Mouse (Mus musculus): Measurements from ENCODE around the gene Spata25. TPM values are rescaled to one million over a fixed set of nuclear protein-coding genes. Genes with fewer than 3 reads are reported as not detected.

The Spata25 gene
- polyA plus RNA-seq, 1 experiment from 2014 or later, result not detected

DNA sequence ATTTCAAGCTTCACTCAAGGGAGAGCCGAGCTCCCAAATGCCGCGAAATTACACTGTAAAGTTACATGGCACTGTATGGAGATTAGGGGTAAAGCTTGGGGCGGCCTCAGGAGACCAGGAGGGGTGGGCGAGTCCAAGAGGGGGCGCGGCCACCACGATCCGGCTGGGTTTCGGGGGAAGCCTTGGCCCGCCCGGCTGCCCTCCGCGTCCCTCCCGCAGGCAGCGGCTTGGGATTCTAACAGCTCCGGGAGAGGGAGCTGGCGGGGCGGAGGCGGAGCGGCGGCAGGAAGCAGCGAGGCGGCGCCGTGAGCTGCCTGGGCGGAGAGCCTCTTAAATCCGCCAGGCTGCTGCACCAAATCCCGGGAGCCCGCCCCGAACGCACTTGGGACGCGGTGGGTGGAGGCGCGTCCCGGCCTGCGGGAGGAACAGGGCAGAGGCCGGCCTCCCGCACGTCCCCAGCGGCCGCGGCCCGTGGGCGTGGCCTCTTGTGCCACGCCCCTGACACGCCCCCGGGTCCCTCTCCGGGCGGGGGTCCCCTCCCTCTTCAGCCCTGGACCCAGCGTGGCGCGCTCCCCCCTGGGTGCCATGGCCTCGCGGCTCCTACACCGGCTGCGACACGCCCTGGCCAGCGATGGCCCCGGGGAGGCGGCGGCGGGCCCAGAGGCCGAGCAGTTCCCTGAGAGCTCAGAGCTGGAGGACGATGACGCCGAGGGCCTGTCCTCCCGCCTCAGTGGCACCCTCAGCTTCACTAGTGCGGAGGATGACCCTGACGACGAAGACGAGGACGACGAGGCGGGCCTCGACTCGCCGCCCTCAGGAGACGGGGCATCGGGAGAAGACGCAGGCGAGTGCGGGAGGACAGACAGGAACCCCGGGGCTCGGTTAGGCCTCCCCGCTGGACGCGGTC lies 42.6 kb downstream of the Spata25 start, which contains the start of gene Snx21:
TSS of gene Snx21 (plus strand) at position 343 of the 907 bp plus-strand sequence.
- H3K4me3 ChIP-seq (ENCODE audit: low read length), result peak within 1 kb of the TSS; percentile 73
- peak within 1 kb of the TSS; percentile 96 for H3K27ac ChIP-seq (ENCODE audit: low read length)
- peaks cover 26% of the 10 kb centered on the region for H3K4me1 ChIP-seq (ENCODE audit: control insufficient read depth, insufficient read depth, low read length)
- H3K9ac ChIP-seq (ENCODE audit: low read length), result peak within 1 kb of the TSS; percentile 90
- peak; percentile 96 for ATAC-seq (replicated peaks; ENCODE audit: extremely low read depth, insufficient read depth, low FRiP score)
- no peaks in the 10 kb centered on the region for H3K27me3 ChIP-seq (ENCODE audit: control insufficient read depth, insufficient read depth, low read length)
- under 1% methylated on average over 84 of the region's 89 CpGs for WGBS
- H3K4me2 ChIP-seq (ENCODE audit: low read depth, low read length), result peak within 1 kb of the TSS; percentile 73
- peaks cover 2% of the 10 kb centered on the region; the same call in 1 of the 2 replicates for H3K36me3 ChIP-seq (ENCODE audit: control insufficient read depth, insufficient read depth)
- H3K9me3 ChIP-seq (replicated peaks; ENCODE audit: control insufficient read depth, low read length), result no peaks in the 10 kb centered on the region

DNA sequence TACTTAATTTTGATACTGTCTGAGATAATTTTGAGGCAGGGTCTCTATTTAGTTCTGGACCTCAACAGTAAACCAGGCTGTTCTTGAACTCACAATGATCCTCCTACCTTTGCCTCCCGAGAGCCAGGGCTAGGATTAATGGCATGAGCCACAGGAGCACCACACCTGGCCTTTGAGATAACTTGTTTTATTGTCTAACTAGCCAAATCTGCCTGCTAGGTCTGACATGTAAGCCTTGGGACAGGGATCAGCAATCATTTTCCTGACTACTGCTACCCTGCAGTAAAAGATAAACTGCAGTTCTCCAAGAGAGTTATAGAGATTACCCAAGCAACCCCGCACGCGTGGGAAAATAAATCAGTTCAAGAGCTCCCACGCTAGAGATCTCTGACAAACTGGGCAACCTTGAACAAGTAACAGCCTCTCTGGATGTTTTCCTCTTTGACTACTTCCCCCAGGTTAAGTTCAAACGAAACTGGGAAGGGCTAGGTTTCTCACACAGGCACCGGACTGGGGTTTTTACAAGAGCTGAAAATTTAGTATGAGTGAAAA lies 43.4 kb downstream of the Spata25 start:
- peaks cover 26% of the 10 kb centered on the region for H3K4me1 ChIP-seq (ENCODE audit: control insufficient read depth, insufficient read depth, low read length)
- peaks cover 2% of the 10 kb centered on the region; the same call in 1 of the 2 replicates for H3K36me3 ChIP-seq (ENCODE audit: control insufficient read depth, insufficient read depth)
- H3K4me3 ChIP-seq (ENCODE audit: low read length), result peak overlapping the region; percentile 73
- WGBS, result 5% methylated on average over 7 of the region's 7 CpGs
- H3K27me3 ChIP-seq (ENCODE audit: control insufficient read depth, insufficient read depth, low read length), result no peaks in the 10 kb centered on the region
- no peak for ATAC-seq (replicated peaks; ENCODE audit: extremely low read depth, insufficient read depth, low FRiP score)
- peak overlapping the region; percentile 90 for H3K9ac ChIP-seq (ENCODE audit: low read length)
- H3K9me3 ChIP-seq (replicated peaks; ENCODE audit: control insufficient read depth, low read length), result no peaks in the 10 kb centered on the region
- peak overlapping the region; percentile 73 for H3K4me2 ChIP-seq (ENCODE audit: low read depth, low read length)
- peak overlapping the region; percentile 96 for H3K27ac ChIP-seq (ENCODE audit: low read length)

DNA sequence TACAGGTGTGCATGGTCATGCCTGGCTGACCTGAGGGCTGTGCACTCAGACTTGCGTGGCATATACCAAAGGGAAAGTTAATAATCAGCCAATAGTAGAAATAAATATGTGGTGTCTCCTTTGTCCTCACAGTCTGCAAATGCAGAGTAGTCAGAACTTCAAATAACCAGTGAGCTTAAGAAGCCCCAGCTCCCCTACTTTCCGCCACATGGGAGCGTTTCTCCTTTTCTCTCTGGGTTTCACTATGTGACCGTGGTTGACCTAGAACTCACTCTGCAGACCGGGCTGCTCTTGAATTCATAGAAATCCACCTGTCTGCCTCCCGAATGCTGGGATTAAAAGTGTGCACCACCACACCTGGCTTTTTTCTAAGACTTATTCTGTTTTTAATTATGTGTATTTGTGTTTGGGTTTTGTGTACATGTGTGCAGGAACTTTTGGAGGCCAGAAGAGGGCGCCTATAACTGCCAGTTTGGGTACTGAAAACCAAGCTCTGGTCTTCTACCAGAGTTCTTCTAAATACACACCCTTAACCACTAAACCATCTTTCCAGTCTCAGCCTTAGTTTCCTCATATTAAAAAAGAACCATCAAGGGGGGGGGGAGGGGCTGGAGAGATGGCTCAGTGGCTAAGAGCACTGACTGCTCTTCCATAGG lies 44.3 kb downstream of the Spata25 start:
- peaks cover 26% of the 10 kb centered on the region for H3K4me1 ChIP-seq (ENCODE audit: control insufficient read depth, insufficient read depth, low read length)
- WGBS, result 73% methylated on average over 7 of the region's 7 CpGs
- H3K36me3 ChIP-seq (ENCODE audit: control insufficient read depth, insufficient read depth), result peaks cover 2% of the 10 kb centered on the region; the same call in 1 of the 2 replicates
- H3K27me3 ChIP-seq (ENCODE audit: control insufficient read depth, insufficient read depth, low read length), result no peaks in the 10 kb centered on the region
- H3K4me3 ChIP-seq (ENCODE audit: low read length), result no peak overlapping the region
- H3K9ac ChIP-seq (ENCODE audit: low read length), result no peak overlapping the region
- no peaks in the 10 kb centered on the region for H3K9me3 ChIP-seq (replicated peaks; ENCODE audit: control insufficient read depth, low read length)
- no peak overlapping the region for H3K4me2 ChIP-seq (ENCODE audit: low read depth, low read length)
- H3K27ac ChIP-seq (ENCODE audit: low read length), result no peak overlapping the region
- no peak for ATAC-seq (replicated peaks; ENCODE audit: extremely low read depth, insufficient read depth, low FRiP score)

DNA sequence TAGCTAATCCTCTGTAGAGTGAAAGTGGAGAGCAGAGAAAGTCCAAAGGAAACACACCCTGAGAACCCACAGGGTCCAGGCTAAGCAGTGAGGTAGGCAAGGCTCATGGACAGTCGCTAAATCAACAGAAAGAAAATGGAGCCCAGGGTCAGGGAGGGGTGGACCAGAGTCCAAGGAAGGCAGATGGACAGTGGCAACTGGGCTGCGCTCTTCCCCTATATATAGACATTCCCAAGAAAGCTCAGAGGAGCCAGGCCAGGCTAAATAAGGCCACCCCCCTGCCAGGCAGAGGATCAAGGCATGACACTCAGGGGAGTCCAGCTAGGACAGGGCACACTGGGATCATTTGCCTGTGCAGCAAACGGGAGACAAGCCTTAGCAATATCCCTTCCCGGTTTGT lies 46.5 kb downstream of the Spata25 start:
- Histone ChIP-seq H3K9ac (ENCODE audit: low read length) (no peak overlapping the region), H3K27me3 (ENCODE audit: control insufficient read depth, insufficient read depth, low read length) (no peaks in the 10 kb centered on the region), H3K4me3 (ENCODE audit: low read length) (no peak overlapping the region), H3K36me3 (ENCODE audit: control insufficient read depth, insufficient read depth) (no peaks in the 10 kb centered on the region), H3K4me1 (ENCODE audit: control insufficient read depth, insufficient read depth, low read length) (peaks cover 9% of the 10 kb centered on the region), H3K27ac (ENCODE audit: low read length) (no peak overlapping the region), H3K9me3 (replicated peaks; ENCODE audit: control insufficient read depth, low read length) (no peaks in the 10 kb centered on the region), H3K4me2 (ENCODE audit: low read depth, low read length) (no peak overlapping the region)
- no peak for ATAC-seq (replicated peaks; ENCODE audit: extremely low read depth, insufficient read depth, low FRiP score)
- WGBS, result 62% methylated on average over 4 of the region's 4 CpGs

DNA sequence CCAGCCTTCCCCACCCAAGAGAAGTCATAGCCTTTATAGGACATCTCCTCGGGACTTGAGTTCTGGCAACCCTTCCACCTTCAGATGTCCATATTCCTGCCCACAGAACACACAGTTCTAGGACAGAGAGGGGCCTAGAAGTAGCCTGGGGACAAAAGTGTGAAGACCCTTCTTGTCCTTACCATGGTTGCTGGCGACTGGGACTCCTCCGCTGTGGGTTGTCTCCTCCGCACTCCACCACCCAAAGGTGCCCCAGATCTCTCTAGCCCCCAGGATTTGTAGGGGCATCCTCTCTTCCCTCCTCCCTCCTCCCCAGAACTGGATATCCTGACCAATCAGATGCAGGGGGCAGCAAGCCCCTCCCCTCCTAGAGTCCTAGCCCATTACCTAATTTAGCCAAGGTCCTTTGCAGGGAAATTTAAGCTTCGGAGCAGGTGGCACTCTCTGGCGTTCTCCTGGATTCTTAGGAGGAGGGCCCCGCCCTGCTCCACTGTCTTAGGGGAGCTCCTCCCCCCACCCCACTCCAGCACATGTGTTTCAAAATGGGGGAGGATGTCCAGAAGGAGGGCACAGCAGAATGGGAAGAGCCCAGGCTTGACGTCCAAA lies 48.8 kb downstream of the Spata25 start, which contains the start of gene Tnnc2:
TSS of gene Tnnc2 (minus strand) at position 487 of the 606 bp plus-strand sequence.
- 68% methylated on average over 8 of the region's 8 CpGs for WGBS
- Histone ChIP-seq H3K9ac (ENCODE audit: low read length) (no peak within 1 kb of the TSS), H3K27me3 (ENCODE audit: control insufficient read depth, insufficient read depth, low read length) (no peaks in the 10 kb centered on the region), H3K27ac (ENCODE audit: low read length) (no peak within 1 kb of the TSS), H3K9me3 (replicated peaks; ENCODE audit: control insufficient read depth, low read length) (no peaks in the 10 kb centered on the region), H3K4me2 (ENCODE audit: low read depth, low read length) (no peak within 1 kb of the TSS), H3K4me1 (ENCODE audit: control insufficient read depth, insufficient read depth, low read length) (peaks cover 1% of the 10 kb centered on the region), H3K4me3 (ENCODE audit: low read length) (no peak within 1 kb of the TSS), H3K36me3 (ENCODE audit: control insufficient read depth, insufficient read depth) (no peaks in the 10 kb centered on the region)
- ATAC-seq (replicated peaks; ENCODE audit: extremely low read depth, insufficient read depth, low FRiP score), result no peak

DNA sequence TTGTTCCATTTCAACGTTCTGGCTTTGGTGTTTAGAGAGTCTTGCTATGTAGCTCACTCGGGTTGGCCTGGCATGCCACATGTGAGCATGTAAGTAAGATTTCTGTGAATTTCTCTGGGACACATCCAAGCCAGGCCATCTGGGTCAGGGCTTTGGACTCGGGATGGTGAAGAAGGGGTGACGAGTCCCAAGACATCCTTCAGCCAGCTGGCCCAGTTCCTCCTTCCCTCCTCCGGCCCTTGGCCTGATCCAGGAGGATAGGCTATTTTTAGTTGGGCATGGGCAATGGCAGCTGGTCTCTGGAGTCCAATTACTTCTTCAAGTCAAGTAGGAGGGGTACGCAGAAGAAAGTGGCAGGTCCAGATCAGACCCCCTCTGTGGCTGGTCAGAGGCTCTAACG lies 49.5 kb downstream of the Spata25 start:
- H3K4me1 ChIP-seq (ENCODE audit: control insufficient read depth, insufficient read depth, low read length), result no peaks in the 10 kb centered on the region
- no peaks in the 10 kb centered on the region for H3K36me3 ChIP-seq (ENCODE audit: control insufficient read depth, insufficient read depth)
- H3K9ac ChIP-seq (ENCODE audit: low read length), result no peak overlapping the region
- H3K4me3 ChIP-seq (ENCODE audit: low read length), result no peak overlapping the region
- H3K27ac ChIP-seq (ENCODE audit: low read length), result no peak overlapping the region
- ATAC-seq (replicated peaks; ENCODE audit: extremely low read depth, insufficient read depth, low FRiP score), result no peak
- H3K27me3 ChIP-seq (ENCODE audit: control insufficient read depth, insufficient read depth, low read length), result no peaks in the 10 kb centered on the region
- 59% methylated on average over 7 of the region's 7 CpGs for WGBS
- H3K9me3 ChIP-seq (replicated peaks; ENCODE audit: control insufficient read depth, low read length), result no peaks in the 10 kb centered on the region
- H3K4me2 ChIP-seq (ENCODE audit: low read depth, low read length), result no peak overlapping the region

DNA sequence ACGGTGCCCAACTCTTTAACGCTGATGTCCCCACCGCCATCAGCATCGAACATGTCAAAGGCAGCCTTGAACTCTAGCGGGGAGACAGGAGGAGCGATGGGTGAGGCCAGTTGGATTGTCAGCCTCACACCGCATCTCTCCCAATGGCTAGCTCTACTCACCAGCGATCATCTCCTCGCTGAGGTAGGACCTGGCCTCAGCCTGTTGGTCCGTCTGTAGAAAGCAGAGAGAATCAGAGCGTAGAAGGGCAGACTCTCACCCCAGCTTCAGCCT lies 50.4 kb downstream of the Spata25 start:
- no peak for ATAC-seq (replicated peaks; ENCODE audit: extremely low read depth, insufficient read depth, low FRiP score)
- WGBS, result 90% methylated on average over 11 of the region's 11 CpGs
- Histone ChIP-seq H3K9me3 (replicated peaks; ENCODE audit: control insufficient read depth, low read length) (no peaks in the 10 kb centered on the region), H3K27me3 (ENCODE audit: control insufficient read depth, insufficient read depth, low read length) (no peaks in the 10 kb centered on the region), H3K27ac (ENCODE audit: low read length) (no peak overlapping the region), H3K4me1 (ENCODE audit: control insufficient read depth, insufficient read depth, low read length) (no peaks in the 10 kb centered on the region), H3K4me2 (ENCODE audit: low read depth, low read length) (no peak overlapping the region), H3K9ac (ENCODE audit: low read length) (no peak overlapping the region), H3K36me3 (ENCODE audit: control insufficient read depth, insufficient read depth) (no peaks in the 10 kb centered on the region; the same call in 1 of the 2 replicates), H3K4me3 (ENCODE audit: low read length) (no peak overlapping the region)

DNA sequence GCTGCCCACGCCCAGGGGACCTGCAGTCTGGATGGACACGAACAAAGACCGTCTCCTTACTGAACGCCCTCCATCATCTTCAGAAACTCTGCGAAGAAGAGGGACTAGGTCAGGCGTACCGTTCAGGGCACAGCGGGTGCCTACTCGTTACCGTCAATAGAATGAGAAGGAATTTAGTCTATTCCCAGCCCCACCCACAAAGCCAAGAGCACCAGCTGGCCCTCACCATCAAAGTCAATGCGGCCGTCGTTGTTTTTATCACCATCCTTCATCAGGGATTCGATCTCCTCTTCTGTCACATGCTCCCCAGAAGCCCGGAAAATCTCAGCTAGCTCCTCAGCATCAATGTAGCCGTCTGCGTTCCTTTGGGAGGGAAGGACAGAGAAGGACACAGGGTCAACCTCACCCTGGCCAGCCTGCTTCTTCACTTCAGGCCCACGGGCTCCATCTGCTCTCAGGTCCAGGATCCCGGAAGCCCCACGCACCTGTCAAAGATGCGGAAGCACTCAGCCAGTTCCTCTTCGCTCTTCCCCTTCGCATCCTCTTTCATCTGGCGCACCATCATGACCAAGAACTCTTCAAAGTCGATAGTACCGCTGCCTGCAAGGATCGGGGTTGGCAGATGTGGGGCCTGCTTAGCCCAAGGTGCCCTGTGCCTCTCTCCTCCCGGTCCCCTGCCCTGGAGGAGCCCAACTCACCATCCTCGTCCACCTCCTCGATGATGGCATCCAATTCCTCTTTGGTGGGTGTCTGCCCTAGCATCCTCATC lies 50.9 kb downstream of the Spata25 start:
- Histone ChIP-seq H3K36me3 (ENCODE audit: control insufficient read depth, insufficient read depth) (no peaks in the 10 kb centered on the region; the same call in 1 of the 2 replicates), H3K27ac (ENCODE audit: low read length) (no peak overlapping the region), H3K27me3 (ENCODE audit: control insufficient read depth, insufficient read depth, low read length) (no peaks in the 10 kb centered on the region), H3K9me3 (replicated peaks; ENCODE audit: control insufficient read depth, low read length) (no peaks in the 10 kb centered on the region), H3K4me2 (ENCODE audit: low read depth, low read length) (no peak overlapping the region), H3K4me3 (ENCODE audit: low read length) (no peak overlapping the region), H3K4me1 (ENCODE audit: control insufficient read depth, insufficient read depth, low read length) (no peaks in the 10 kb centered on the region), H3K9ac (ENCODE audit: low read length) (no peak overlapping the region)
- 74% methylated on average over 30 of the region's 30 CpGs for WGBS
- ATAC-seq (replicated peaks; ENCODE audit: extremely low read depth, insufficient read depth, low FRiP score), result no peak

Data from heart, embryonic 16.5 days (tissue).